Mouse (Mus musculus) midbrain, embryonic 15.5 days (tissue): ENCODE measurements around the gene Zbtb37. TPM values are rescaled to one million over a fixed set of nuclear protein-coding genes. Genes with fewer than 3 reads are reported as not detected.

Source experiments
- polyA plus RNA-seq: library from polyadenylated mRNA; unstranded; fragments of >200 nt; fragmentation: Nextera tagmentation; extraction: Ambion mirVana; gene quantifications from 2 replicates; pipeline ENCODE4 v1.2.1, GENCODE M21; 2015

The Zbtb37 gene
- polyA plus RNA-seq, 1 experiment from 2014 or later = 14.1 TPM

Other genes with a start within 250 kb of the Zbtb37 start
- gene Rabgap1l, start 241.6 kb downstream of the Zbtb37 start, polyA plus RNA-seq = 32.9 and 38.3 TPM in 2 replicates
- 7.6 and 8.0 TPM in 2 replicates for gene Rc3h1, start 128.4 kb downstream of the Zbtb37 start, polyA plus RNA-seq
- gene Serpinc1, start 56.3 kb downstream of the Zbtb37 start, polyA plus RNA-seq = 3.9 and 4.4 TPM in 2 replicates
- gene Dars2, start 35.8 kb upstream of the Zbtb37 start, polyA plus RNA-seq = 24.4 and 24.8 TPM in 2 replicates
- 10.0 and 12.2 TPM in 2 replicates for gene Cenpl, start 35.9 kb upstream of the Zbtb37 start, polyA plus RNA-seq
- 16.1 and 18.1 TPM in 2 replicates for gene Klhl20, start 96.7 kb upstream of the Zbtb37 start, polyA plus RNA-seq
- 25.7 and 27.1 TPM in 2 replicates for gene Ankrd45, start 107.8 kb upstream of the Zbtb37 start, polyA plus RNA-seq
- 1.0 and 1.3 TPM in 2 replicates for gene Tex50, start 124.5 kb upstream of the Zbtb37 start, polyA plus RNA-seq
- 126 and 140 TPM in 2 replicates for gene Prdx6, start 216.4 kb upstream of the Zbtb37 start, polyA plus RNA-seq